Mouse (Mus musculus): ENCODE results near the gene Gimap9. TPM values are rescaled to one million over a fixed set of nuclear protein-coding genes. Genes with fewer than 3 reads are reported as not detected.
"Not testable (repeated sequence)": the region's sequence is repeated elsewhere in the genome, so short reads cannot be mapped to it uniquely, and the experiment has no call there.

Gimap9 gene
- polyA plus RNA-seq, 1 experiment from 2014 or later: 7.7 TPM

GRCm38 (mm10) chr6:48683263-48683821 lies 7.4 kb downstream of the Gimap9 start:
- WGBS: 90% methylated on average over 4 of the region's 4 CpGs
- not testable (repeated sequence) for H3K9me3 ChIP-seq

GRCm38 (mm10) chr6:48684319-48684718 lies 8.4 kb downstream of the Gimap9 start, which contains the start of gene Gimap4:
Gene Gimap4, plus strand, starts transcription at chr6:48684549.
- no peaks in the 10 kb centered on the region for H3K27me3 ChIP-seq
- no peak within 1 kb of the TSS for H3K4me2 ChIP-seq (replicated peaks)
- no peaks in the 10 kb centered on the region for H3K4me1 ChIP-seq
- no peak within 1 kb of the TSS for H3K9ac ChIP-seq
- H3K4me3 ChIP-seq: no peak within 1 kb of the TSS
- no peaks in the 10 kb centered on the region for H3K9me3 ChIP-seq
- WGBS: 73% methylated on average over 5 of the region's 5 CpGs
- no peak within 1 kb of the TSS for H3K27ac ChIP-seq
- H3K36me3 ChIP-seq: no peaks in the 10 kb centered on the region
- no peak for ATAC-seq (ENCODE audit: low FRiP score, low read depth)

More at GRCm38 (mm10) chr6:48683263-48683821, 7.4 kb downstream of the Gimap9 start:
- not testable (repeated sequence) for ATAC-seq (ENCODE audit: low FRiP score, low read depth); H3K27me3 ChIP-seq; H3K36me3 ChIP-seq; H3K9ac ChIP-seq; H3K4me1 ChIP-seq; H3K4me2 ChIP-seq (replicated peaks); H3K4me3 ChIP-seq; H3K27ac ChIP-seq

- Histone ChIP-seq H3K4me1 (no peaks in the 10 kb centered on the region), H3K4me3 (no peak overlapping the region), H3K9me3 (no peaks in the 10 kb centered on the region), H3K4me2 (replicated peaks) (no peak overlapping the region), H3K27me3 (no peaks in the 10 kb centered on the region), H3K27ac (no peak overlapping the region), H3K36me3 (no peaks in the 10 kb centered on the region), H3K9ac (no peak overlapping the region)
- WGBS: 61% methylated on average over 4 of the region's 4 CpGs
- ATAC-seq (ENCODE audit: low FRiP score, low read depth): no peak
These were observed 8.9 kb downstream of the Gimap9 start for GRCm38 (mm10) chr6:48684806-48685205.

GRCm38 (mm10) chr6:48685251-48685650 lies 9.3 kb downstream of the Gimap9 start:
- 76% methylated on average over 2 of the region's 2 CpGs for WGBS
- Histone ChIP-seq H3K9ac (no peak overlapping the region), H3K27ac (no peak overlapping the region), H3K9me3 (no peaks in the 10 kb centered on the region), H3K36me3 (no peaks in the 10 kb centered on the region), H3K27me3 (no peaks in the 10 kb centered on the region), H3K4me3 (no peak overlapping the region), H3K4me1 (no peaks in the 10 kb centered on the region), H3K4me2 (replicated peaks) (no peak overlapping the region)
- ATAC-seq (ENCODE audit: low FRiP score, low read depth): no peak

- Histone ChIP-seq H3K4me3 (no peak overlapping the region), H3K27me3 (no peaks in the 10 kb centered on the region), H3K4me1 (no peaks in the 10 kb centered on the region), H3K36me3 (no peaks in the 10 kb centered on the region), H3K9me3 (no peaks in the 10 kb centered on the region), H3K27ac (no peak overlapping the region), H3K4me2 (replicated peaks) (no peak overlapping the region), H3K9ac (no peak overlapping the region)
- ATAC-seq (ENCODE audit: low FRiP score, low read depth): no peak
- 83% methylated on average over 7 of the region's 7 CpGs for WGBS
These were observed 10.1 kb downstream of the Gimap9 start for GRCm38 (mm10) chr6:48685694-48686665.

- no peaks in the 10 kb centered on the region for H3K36me3 ChIP-seq
- WGBS: 56% methylated on average over 2 of the region's 2 CpGs
- H3K4me1 ChIP-seq: no peaks in the 10 kb centered on the region
- no peak overlapping the region for H3K4me2 ChIP-seq (replicated peaks)
- no peak overlapping the region for H3K4me3 ChIP-seq
- no peak for ATAC-seq (ENCODE audit: low FRiP score, low read depth)
- H3K9ac ChIP-seq: no peak overlapping the region
- H3K27me3 ChIP-seq: no peaks in the 10 kb centered on the region
- no peak overlapping the region for H3K27ac ChIP-seq
- no peaks in the 10 kb centered on the region for H3K9me3 ChIP-seq
These were observed 11.1 kb downstream of the Gimap9 start for GRCm38 (mm10) chr6:48687077-48687476.

DNA sequence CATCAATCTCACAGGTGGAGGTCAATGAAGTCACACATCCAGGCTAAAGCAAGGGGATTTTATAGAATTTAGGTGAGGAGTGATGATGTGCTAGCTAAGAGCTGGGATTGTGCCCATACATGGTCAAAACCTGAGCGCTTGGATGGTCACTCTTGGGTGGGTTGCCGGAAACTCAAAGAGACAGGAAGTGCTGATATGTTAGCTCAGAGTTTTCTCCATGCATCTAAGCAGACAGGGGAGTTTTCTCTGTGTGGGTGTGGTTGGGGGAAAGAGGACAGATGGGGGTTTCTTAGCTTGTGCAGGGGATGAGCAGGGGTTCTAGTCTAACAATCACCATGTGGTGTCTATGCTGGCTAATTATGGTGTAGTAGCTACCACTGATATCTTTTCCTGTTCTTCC lies 13.4 kb downstream of the Gimap9 start:
- Histone ChIP-seq H3K36me3 (no peaks in the 10 kb centered on the region), H3K4me3 (no peak overlapping the region), H3K27me3 (no peaks in the 10 kb centered on the region), H3K4me1 (no peaks in the 10 kb centered on the region), H3K9me3 (no peaks in the 10 kb centered on the region), H3K9ac (no peak overlapping the region), H3K4me2 (replicated peaks) (no peak overlapping the region), H3K27ac (no peak overlapping the region)
- ATAC-seq (ENCODE audit: low FRiP score, low read depth): no peak
- 81% methylated on average over 2 of the region's 2 CpGs for WGBS

DNA sequence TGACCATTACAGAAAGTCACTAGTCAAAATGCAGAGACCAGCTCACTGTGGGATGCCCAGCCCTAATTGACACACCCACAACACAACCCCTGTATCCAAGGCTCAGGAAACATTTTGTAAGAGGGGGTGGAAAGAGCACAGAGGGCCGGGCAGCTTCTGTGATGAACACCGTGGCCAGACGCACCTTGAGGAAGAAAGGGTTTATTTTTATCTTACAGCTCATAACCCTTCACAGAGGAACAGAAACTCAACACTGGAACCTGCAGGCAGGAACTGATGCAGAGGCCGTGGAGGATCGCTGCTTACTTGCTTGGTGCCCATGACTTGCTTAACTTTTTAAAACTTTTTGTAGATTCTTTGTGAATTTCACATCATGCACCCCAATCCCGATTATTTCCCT lies 17.0 kb downstream of the Gimap9 start:
- Histone ChIP-seq H3K36me3 (no peaks in the 10 kb centered on the region), H3K9ac (no peak overlapping the region), H3K4me3 (no peak overlapping the region), H3K9me3 (no peaks in the 10 kb centered on the region), H3K27me3 (no peaks in the 10 kb centered on the region), H3K4me1 (no peaks in the 10 kb centered on the region), H3K27ac (no peak overlapping the region), H3K4me2 (replicated peaks) (no peak overlapping the region)
- WGBS: 77% methylated on average over 6 of the region's 6 CpGs
- no peak for ATAC-seq (ENCODE audit: low FRiP score, low read depth)

GRCm38 (mm10) chr6:48696830-48697554 lies 21.1 kb downstream of the Gimap9 start:
- ATAC-seq (ENCODE audit: low FRiP score, low read depth): no peak
- Histone ChIP-seq H3K4me1 (no peaks in the 10 kb centered on the region), H3K4me2 (replicated peaks) (no peak overlapping the region), H3K9ac (no peak overlapping the region), H3K9me3 (no peaks in the 10 kb centered on the region), H3K36me3 (no peaks in the 10 kb centered on the region), H3K4me3 (no peak overlapping the region), H3K27me3 (no peaks in the 10 kb centered on the region), H3K27ac (no peak overlapping the region)
- 80% methylated on average over 4 of the region's 4 CpGs for WGBS

- no peak overlapping the region for H3K9ac ChIP-seq
- H3K4me3 ChIP-seq: no peak overlapping the region
- ATAC-seq (ENCODE audit: low FRiP score, low read depth): no peak
- no peaks in the 10 kb centered on the region for H3K36me3 ChIP-seq
- H3K9me3 ChIP-seq: no peaks in the 10 kb centered on the region
- no peak overlapping the region for H3K27ac ChIP-seq
- H3K4me2 ChIP-seq (replicated peaks): no peak overlapping the region
- H3K4me1 ChIP-seq: no peaks in the 10 kb centered on the region
- 38% methylated on average over 1 of the region's 1 CpGs for WGBS
- no peaks in the 10 kb centered on the region for H3K27me3 ChIP-seq
These were observed 21.6 kb downstream of the Gimap9 start for GRCm38 (mm10) chr6:48697555-48697930.

DNA sequence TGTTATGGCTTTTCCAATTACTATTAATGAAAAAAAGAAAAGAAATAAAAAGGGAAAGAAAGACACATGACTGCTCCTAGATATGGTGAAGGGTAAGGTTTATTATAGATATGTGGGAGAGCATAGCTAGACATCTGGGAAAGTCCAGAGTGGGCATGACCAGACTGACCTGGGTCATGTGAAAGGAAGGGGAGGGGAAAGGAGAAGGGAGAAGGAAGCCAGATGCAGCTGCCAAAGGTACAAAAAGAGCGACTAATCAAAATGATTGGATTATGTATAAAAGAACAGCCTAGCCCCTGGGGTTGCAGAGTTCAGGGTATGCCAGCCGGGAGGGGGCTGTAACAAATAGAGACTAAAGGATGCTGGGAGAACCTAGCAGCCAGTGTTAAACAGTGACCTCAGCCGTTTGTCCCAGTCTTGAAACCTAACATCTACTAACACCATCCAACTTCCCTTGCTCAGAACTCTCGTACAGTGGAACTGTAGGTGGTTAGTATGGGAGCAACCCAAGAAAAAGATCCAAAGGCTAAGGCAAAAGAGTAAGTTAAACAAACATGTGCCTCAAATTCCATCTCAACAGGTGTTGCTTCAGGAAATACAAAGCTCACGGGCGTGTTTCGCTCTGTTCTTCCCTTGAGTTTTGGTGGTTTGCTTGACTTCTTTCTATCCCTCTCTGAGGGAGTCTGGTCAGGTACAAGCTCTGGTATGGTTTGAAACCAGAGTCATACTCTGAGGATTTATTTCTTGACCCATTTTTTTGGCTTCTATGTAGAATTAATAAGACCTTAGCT lies 22.3 kb downstream of the Gimap9 start:
- H3K4me3 ChIP-seq: no peak overlapping the region
- no peaks in the 10 kb centered on the region for H3K4me1 ChIP-seq
- no peaks in the 10 kb centered on the region for H3K27me3 ChIP-seq
- 83% methylated on average over 7 of the region's 7 CpGs for WGBS
- no peak for ATAC-seq (ENCODE audit: low FRiP score, low read depth)
- H3K36me3 ChIP-seq: no peaks in the 10 kb centered on the region
- H3K27ac ChIP-seq: no peak overlapping the region
- H3K9me3 ChIP-seq: no peaks in the 10 kb centered on the region
- H3K9ac ChIP-seq: no peak overlapping the region
- no peak overlapping the region for H3K4me2 ChIP-seq (replicated peaks)
